Mouse (Mus musculus): ENCODE measurements around the gene Nhlh2. TPM values are rescaled to one million over a fixed set of nuclear protein-coding genes. Genes with fewer than 3 reads are reported as not detected.

Nhlh2 gene
- not detected for polyA plus RNA-seq (2017; shearing (Covaris generic))

DNA sequence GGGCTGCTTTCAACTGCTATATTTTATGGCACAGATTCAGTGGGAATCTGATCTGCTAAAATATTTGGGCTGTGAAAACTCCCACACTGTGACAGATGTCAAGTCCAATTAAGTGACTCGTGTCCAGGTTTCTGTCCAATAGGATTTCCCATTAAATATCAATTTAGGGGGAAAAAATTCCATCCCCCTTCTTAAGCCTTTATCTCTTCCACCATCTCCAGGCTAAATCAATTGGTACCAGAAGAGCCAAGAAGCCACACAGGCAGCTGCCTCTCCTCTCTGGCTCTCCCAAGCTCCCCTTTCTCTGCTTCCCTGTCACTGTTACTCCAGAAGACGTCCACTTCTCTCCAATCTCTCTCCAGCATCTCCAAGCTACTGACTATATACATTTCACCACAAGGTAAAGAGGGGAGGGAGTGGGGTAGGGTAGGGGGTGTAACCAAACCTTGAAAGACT, at the start of gene Nhlh2:
Gene Nhlh2 (plus strand): TSS at position 151 of the 456 bp plus-strand sequence.

Other genes starting within 250 kb of the Nhlh2 start
- not detected for gene Mab21l3, start 161.1 kb upstream of the Nhlh2 start, polyA plus RNA-seq (2017; shearing (Covaris generic))
- gene Slc22a15, start 85.6 kb upstream of the Nhlh2 start, polyA plus RNA-seq (2017; shearing (Covaris generic)): 7.7 TPM
- gene Casq2, start 76.3 kb downstream of the Nhlh2 start, polyA plus RNA-seq (2017; shearing (Covaris generic)): 0.21 TPM
- gene Vangl1, start 194.6 kb downstream of the Nhlh2 start, polyA plus RNA-seq (2017; shearing (Covaris generic)): 0.59 TPM